Mouse (Mus musculus) embryo, embryonic 10.5 days (tissue): ENCODE data around the gene Fbll1.
A peak's percentile ranks its signal among the peaks of the same experiment; 100 is the strongest.

Experiments
- DNase-seq: peaks from one replicate; pipeline ENCODE4 v3.0.0-alpha.2; 2015; ENCODE audit warnings: low spot score

The Fbll1 gene

GRCm38 (mm10) chr11:35783038-35783437, 15.6 kb downstream of the Fbll1 start:
- no peak for DNase-seq

GRCm38 (mm10) chr11:35782444-35782843, 16.2 kb downstream of the Fbll1 start:
- DNase-seq, result no peak

DNA sequence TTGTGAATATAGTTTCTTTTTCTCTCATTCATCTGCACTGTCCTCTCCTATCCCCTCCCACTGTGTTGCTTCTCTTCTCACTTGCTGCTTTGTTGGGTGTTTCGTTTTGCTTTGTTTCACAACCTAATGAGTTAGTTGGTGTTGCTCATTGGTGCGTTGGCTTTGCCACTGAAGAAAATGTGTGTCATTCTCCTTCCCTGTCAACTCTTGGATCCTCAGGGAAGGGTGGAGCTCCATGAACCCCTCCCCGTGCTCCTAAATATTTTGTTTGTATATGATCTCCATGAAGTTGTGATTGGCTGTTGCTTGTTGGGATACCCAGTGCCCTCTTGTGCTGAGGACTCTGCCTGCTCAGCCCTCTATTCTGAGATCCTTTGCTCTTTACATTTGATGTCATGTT, 18.3 kb downstream of the Fbll1 start:
- no peak for DNase-seq

- DNase-seq, result no peak
These were observed 22.2 kb downstream of the Fbll1 start for GRCm38 (mm10) chr11:35776452-35776851.

DNA sequence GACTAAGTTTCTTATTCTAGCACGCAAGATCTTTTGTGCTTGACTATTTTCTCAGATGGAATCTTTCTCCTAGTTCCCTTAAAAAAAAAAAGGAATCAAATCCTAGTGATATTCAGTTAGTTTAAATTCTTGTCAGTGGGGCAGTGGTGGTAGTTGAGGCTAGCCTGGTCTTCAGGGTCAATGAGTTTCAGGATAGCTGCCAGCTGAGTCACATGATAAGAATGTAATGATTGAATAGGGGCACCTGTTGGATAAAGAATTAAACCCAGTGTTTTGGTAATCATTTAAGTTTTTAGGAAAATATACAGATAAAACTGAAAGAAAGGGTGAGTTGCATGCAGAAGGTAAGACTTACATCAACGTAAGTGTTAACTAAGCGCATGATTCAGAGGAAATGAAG, 23.1 kb downstream of the Fbll1 start:
- DNase-seq, result no peak

DNA sequence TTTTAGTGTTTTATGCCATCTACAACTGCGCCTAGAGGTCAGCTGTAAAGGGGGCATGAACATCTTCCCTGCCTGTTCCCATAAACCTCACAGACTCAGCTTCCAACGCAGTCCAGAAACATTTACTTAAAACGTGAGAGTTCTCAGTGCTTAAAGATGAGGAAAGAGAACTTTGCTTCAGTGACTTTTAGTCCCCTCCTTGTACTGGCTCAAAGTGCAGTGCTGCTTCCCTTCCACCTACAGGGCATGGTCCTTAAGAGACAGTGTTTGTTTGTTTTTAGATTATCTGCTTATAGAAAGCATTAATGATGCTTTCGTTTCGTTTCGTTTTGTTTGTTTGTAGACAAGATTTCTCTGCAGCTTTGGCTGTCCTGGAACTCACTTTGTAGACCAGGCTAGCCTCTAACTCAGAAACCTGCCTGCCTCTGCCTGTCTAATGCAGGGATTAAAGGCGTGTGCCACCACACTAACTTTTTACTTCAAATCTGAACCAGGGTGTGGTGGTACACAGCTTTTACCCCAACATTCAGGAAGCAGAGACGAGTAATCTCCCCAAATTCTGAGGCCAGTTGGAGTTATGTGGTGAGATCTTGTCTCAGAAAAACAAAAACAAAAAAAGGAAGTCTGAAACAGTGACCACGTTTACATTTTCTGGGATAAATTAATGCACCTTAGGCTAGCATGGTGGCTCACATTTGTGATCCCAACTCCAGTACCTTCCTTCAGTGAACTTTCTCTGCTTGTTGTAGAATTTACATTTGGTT, 27.8 kb downstream of the Fbll1 start:
- peak; percentile 4 for DNase-seq

DNA sequence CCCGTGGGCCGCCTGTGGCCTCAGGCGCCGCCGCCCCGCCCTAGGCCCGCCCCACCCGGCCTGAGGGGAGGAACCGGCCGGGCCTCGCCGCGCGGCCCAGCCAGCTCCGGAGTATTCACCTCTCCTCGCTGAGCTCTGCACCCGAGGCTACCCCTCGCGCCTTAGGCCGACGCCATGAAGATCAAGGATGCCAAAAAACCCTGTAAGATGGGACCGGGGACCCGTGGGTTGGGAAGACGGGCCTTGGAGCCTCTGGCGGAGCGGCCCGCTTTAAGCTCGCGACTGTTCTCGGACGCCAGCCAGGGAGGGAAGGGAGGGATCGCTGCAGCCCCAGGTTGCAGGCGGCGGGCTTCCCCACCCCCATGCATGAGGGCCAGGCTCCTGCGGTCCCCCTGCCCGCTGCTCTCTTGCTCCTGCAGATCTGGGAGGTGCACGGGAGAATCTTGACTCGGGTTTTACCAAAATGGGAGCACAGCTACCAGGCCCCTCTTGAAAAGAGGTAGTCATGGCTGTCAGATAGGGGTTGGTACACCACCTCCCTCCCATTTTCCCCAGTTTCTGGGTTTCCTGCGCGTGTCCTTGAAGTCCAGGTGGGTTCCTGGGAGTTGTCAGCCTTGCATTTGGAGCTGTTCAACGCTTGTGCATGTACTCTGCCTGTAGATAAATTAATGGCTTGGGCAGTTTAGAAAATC, 28.8 kb downstream of the Fbll1 start:
- DNase-seq, result no peak

DNA sequence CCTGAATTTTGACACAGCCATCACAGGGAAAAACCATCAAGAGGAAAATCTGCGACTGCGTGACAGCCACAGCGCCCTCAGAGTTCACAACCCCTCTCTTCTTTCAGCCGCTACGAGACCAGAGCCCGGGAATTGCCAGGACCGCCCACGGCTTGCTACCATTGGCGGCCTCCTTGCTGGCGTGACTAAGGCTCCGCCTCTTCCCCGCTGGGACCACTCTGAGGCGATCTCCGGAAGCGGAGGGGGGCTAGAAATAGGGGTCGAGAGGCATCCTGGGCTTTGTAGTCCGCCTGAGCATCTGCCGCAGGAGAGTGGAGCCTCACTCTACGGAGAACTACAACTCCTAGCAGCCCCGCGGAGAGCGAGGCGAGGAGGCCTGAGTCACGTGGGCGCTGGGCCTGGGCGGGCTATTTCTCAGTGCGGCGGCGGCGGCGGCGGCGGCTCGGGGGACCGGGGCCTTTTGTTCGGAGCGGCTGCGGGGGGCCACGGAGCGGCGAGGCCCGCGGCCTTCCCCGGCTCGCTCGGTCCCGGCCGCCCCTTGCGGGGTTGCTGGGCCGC, 29.4 kb downstream of the Fbll1 start, which contains the start of gene Pank3:
Gene Pank3, plus strand, starts transcription at position 297 of the 558 bp plus-strand sequence.
- peak; percentile 99 for DNase-seq

- no peak for DNase-seq
These were observed 31.8 kb downstream of the Fbll1 start for GRCm38 (mm10) chr11:35766845-35767244.

GRCm38 (mm10) chr11:35760627-35761003, 38.1 kb downstream of the Fbll1 start:
- no peak for DNase-seq

GRCm38 (mm10) chr11:35760001-35760626, 38.6 kb downstream of the Fbll1 start:
- no peak for DNase-seq

GRCm38 (mm10) chr11:35756411-35757303, 42.0 kb downstream of the Fbll1 start:
- no peak for DNase-seq

DNA sequence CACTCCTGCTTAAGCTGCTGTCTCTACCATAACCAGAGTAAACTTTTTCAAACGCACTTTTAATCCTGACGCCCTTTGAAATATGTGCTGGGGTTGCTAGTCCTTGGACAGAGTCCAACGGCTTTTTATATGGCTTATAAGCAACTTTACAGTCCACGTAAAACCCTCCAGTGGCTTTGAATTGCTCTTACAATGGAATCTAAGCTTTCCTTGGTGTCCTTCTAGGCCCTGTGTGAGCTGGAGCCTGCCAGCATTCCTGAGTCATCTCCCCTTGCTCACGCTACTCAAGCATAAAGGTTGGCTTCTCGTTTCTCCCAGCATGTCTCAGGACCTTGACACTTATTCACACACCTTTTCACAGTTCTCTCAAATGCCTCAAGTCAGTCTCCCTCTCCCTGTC, 43.1 kb downstream of the Fbll1 start:
- DNase-seq, result no peak

- DNase-seq, result no peak
These were observed 43.7 kb downstream of the Fbll1 start for GRCm38 (mm10) chr11:35754906-35755418.

DNA sequence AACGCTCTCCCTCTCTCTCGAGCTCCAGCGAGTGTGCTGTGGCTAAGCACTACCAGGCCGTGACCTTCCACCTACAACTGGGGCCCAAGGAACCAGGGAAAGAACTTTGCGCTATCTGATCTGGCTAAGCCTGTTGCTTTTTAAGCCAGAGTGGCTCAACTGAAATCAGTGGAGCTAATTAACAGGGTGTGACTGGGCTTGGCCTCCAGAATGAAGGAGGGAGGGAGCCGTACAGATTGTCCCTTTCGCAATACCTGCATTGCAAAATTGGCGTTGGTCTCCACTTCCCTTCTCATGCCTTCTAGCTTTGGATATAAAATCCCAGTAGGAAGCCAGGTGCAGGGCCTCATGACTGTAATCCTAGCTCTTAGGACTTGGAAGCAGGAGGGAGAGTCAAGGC, 48.1 kb downstream of the Fbll1 start:
- no peak for DNase-seq
